Mouse (Mus musculus) layer of hippocampus, postnatal 10 days (tissue): Measurements from ENCODE around the gene Cd82. TPM values are rescaled to one million over a fixed set of nuclear protein-coding genes. Genes with fewer than 3 reads are reported as not detected.

ENCODE experiments used
- microRNA-seq, 2 experiments: library from miRNA; unstranded; fragments of <30 nt; microRNA quantifications; one replicate each; pipeline ENCODE4 v1.2.0; 2021
- total RNA-seq, 2 experiments: library from RNA; stranded (reverse); gene quantifications; 2 replicates each; pipeline ENCODE4 v1.2.3; 2021

Cd82 gene
- total RNA-seq, 2 experiments from 2014 or later: 11.4 to 12.4 TPM

Small RNA genes within 50 kb of the gene (microRNA-seq; reads per million reads assigned to microRNA genes)
- gene Mir7001: 0 to 0.67 reads per million in 2 experiments

Other genes with a start within 250 kb of the Cd82 start
- gene Tspan18, start 128.6 kb downstream of the Cd82 start, total RNA-seq: 10 to 100 TPM; 53.3 to 55.7 TPM
- gene Gm10803, start 97.4 kb upstream of the Cd82 start, total RNA-seq: not detected
- 1 to 10 TPM in 1 of 2 experiments, under 1 TPM in 1; 0.94 to 1.2 TPM for gene Alx4, start 179.2 kb upstream of the Cd82 start, total RNA-seq